Mouse (Mus musculus) lung, postnatal 25 days (tissue): ENCODE data around the gene Csmd2.
"Not testable (repeated sequence)": the region's sequence is repeated elsewhere in the genome, so short reads cannot be mapped to it uniquely, and the experiment has no call there.

Source experiments
- DNase-seq: peaks from one replicate; pipeline ENCODE4 v3.0.0; 2022; ENCODE audit warnings: low spot score

Gene Csmd2

DNA sequence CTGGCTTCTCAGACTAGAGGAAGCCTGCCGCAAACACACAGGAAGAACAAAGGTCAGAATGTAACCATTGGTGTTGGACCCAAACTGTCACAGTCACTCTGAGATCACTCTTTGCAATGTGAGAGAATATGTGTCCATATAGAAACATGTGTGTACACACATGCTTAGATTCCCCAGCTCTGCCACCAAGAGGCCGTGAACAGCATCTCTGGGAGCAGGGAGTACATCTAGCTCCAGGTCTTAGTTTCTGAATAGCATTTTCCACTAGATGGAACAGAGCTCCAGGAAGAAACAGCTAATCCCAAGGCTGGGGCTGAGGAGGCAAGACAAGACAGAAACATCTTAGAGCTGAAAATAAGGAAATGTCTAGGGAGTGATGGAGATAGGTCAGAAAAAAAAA lies 512.3 kb downstream of the Csmd2 start:
- no peak for DNase-seq

DNA sequence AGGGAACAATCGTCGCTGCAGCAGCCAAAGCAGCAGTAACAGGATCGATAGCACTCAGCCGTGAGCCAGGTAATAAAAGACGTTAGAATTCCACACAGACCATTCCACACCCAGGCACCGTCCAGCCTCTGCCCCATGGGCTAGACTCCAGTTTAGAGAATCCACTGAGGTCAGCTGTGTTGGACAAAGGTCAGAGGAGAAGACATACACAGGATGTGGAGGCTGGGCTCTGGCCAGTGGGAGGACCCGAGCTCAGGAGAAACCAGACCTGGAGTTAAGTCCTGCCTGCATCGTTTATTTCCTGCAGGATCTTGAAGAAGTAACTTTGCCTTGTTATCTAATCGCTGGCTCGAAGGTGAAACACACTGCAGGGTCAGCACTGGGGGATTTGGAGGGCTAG lies 519.2 kb downstream of the Csmd2 start:
- no peak for DNase-seq

DNA sequence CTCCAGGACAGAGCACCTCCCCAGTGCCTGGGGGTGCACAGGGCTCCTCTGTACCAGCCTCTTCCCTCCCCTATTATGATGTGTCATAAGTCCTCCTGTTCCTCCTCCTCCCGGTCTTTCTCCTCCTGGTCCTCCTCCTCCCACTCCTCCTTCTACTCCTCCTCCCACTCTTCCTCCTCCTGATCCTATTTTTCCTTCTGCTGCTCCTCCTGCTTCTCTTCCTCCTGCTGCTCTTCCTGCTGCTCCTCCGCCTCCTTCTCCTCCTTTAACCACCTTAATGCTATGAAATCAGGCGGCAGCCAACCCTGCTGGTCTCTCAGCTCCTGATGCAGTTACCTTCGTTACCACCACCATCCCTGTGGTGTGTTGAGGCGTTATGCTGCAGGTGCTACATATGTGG lies 522.2 kb downstream of the Csmd2 start:
- no peak for DNase-seq

DNA sequence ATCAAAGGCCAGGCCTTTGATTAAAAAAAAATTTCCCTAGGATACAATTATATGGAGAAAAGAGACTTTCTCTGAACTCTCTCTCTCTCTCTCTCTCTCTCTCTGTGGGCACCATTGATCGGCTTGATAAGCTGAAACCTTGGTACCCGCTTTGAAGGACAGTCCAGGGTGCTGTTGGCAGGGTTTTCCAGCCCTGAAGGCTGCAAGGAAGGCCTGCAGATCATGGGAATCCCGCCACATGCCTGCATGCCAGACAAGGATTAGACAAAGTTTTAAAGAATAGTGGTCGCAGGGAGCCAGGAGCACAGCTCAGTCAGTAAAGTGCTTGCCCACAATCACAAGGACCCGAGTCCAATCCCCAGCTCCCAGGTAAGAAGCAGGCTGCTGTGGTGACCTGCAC lies 526.8 kb downstream of the Csmd2 start:
- DNase-seq, result no peak

DNA sequence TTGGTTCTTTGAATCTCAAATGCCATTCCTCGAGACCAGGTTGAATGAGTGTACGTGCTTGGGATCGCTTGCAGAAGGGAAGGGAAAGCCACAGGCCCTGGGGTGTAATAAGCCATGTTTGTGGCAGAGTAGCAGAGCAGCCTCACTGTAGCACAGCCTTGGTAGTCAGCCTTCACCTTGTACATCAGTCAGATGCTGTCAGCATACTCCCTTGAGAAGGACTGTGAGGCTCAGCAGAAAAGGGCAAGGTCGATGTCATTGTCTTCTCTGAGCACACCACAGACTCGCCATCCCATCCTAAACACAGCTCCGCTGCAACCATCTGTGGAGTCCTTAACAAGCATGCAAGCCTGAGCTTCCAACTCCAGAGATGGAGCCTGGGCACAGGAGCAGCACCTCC lies 533.6 kb downstream of the Csmd2 start:
- DNase-seq, result no peak

DNA sequence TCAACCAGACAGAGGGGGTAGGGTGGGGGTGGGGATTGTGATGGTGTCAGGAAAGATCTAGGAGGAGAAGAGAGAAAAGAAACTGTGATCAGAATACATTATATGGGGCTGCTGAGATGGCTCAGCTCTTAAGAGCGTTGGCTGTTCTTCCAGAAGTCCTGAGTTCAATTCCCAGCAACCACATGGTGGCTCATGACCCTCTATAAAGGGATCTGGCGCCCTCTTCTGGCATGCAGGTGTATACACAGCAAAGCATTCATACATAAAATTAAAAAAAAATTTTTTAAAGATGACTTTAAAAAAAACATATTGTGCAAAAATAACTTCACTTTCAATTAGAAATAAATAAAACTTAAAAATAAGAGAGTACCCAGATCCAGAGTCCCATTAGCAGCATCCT lies 555.7 kb downstream of the Csmd2 start:
- no peak for DNase-seq

DNA sequence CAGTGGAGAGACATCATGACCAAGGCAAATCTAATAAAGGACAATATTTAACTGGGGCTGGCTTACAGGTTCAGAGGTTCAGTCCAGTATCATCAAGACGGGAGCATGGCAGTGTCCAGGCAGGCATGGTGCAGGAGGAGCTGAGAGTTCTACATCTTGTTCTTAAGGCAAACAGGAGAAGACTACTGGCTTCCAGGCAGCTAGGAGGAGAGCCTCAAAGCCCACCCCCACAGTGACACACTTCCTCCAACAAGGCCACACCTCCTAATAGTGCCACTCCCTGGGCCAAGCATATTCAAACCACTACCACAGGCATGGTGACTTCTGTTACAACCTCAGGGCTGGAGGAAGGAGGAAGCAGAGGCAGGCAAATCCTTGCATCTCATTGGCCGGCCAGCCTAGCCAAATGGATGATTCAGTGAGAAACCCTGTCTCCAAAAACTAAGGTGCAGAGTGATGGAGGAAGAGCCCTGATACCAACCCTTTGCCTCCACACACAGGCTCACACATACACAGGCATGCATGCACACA lies 556.4 kb downstream of the Csmd2 start:
- not testable (repeated sequence) for DNase-seq

DNA sequence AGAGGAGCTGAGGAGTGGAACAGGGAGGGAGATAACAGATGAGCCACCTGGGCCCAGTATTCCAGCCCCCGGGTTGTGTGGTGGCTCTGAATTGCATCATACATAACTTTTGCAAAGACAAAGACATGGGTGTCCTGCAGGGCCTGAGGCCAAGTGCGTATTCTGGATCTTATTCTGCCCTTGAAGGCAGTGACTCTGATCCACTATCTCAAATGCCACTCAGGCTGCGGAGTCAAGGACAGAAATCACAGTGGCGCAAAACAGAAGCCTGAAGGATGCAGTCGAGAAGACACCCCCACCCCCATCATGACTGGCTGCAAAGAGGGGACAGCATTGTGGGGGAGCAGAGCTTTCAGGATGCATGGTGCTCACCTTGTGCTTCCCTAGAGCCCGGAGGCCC lies 563.1 kb downstream of the Csmd2 start:
- DNase-seq, result no peak

DNA sequence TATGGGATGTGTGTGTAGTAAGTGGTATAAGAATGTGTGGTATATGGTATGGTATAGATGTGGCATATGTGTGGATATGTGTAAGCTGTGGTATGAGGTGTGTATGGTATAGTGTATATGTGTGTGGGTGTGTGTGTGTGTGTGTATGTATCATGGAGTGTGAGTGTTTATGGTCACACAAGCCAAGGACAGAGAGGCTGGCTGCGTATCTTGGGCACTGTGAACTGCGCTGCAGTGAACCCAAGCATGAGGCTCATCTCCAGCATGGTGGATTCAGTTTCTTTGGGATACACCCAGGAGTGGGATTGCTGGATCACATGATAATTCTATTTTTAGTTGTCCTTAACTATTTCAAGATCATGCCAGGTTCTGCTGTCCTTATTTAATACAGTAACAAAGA lies 566.5 kb downstream of the Csmd2 start:
- no peak for DNase-seq

DNA sequence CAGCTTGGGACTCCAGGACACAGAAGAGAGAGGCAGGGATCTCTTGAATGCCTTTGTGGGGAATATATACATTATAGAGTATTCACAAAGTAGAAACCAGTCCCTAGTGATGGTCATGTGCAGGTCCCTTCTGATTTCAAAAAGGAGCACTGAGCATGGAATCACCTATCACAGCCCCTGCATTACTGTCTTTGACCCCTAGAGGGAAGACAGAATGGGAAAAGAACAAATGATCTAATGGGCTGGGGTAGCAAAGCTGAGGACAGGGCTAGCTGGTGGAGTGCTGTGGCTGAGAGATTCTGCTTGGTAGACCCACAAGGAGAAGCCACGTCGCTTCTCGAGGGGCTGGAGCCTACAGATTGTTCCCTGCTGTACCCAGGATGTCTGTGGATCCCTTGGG lies 572.7 kb downstream of the Csmd2 start:
- no peak for DNase-seq

DNA sequence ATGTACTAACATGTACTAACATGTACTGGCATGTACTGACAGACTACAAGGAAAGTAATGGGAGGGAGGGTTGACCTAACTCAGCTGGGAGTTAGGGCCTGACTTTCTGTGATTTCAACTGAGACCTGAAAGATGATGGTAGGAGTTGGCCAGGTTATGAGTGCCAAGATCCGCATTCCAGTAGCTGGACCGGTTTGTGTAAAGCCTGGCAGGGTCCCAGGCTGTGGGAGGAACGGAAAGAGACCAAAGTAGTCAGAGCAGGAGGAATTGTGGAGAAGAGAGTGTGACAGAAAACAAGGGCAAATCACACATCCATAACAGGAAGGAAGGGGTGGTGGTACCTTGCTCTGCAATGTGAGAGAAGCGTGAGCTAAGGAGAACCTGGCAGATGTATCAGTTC lies 588.2 kb downstream of the Csmd2 start:
- peak; percentile 52 for DNase-seq

DNA sequence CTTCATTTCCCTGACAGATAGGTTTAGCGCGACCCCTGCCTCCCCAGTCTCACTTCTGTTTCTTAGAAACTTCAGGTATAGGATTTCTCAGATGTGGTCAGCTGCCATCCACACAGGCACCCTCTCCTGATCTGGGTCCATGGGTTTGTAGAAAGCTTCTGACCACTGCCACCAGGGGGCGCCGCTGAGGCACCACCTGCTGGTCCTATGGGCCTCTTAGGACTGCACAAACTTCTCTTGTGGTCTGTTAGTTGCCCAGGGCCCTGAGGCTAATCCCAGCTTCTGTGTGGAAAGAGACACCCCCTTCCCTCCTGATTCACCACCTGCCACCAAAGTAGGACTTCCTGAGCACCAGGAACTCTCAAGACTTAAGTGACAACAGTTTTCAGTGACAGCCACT lies 591.5 kb downstream of the Csmd2 start:
- peak; percentile 21 for DNase-seq

DNA sequence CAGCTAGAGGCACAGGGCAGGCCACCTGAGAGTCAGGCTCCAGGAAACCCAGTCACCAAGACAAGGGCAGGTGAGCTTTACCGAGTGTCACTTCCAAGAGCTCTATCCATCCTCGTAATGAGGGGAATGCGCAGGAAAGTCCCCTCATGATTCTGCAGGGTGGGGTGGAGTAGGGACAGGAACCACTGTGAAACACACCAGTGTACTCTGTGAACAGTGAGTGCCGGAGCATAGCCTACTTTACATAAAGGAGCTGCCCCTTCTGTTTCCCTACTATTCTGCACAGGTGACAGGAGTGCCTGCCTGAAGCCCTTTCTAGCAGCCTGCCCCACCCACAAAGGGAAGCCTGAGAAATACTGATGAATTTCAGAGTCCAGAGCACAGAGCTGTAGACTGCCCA lies 605.6 kb downstream of the Csmd2 start:
- DNase-seq, result no peak

DNA sequence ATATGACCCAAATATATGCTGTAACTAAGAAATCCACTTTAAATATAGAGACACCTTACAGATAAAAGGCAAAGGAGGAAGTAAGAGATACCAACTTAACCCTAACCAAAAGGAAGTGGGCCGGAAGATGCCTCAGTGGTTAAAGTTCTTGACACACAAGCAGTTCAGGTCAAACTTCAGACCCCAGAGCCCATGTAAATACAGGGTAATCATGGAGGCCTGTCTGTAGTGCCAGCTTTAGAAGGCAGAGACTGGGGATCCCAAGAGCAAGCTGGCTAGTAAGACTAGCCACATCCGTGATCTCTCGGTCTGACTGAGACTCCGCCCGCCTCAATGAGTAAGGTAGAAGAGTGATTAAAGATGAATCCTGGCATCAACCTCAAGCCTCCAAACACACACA lies 606.4 kb downstream of the Csmd2 start:
- DNase-seq, result no peak

DNA sequence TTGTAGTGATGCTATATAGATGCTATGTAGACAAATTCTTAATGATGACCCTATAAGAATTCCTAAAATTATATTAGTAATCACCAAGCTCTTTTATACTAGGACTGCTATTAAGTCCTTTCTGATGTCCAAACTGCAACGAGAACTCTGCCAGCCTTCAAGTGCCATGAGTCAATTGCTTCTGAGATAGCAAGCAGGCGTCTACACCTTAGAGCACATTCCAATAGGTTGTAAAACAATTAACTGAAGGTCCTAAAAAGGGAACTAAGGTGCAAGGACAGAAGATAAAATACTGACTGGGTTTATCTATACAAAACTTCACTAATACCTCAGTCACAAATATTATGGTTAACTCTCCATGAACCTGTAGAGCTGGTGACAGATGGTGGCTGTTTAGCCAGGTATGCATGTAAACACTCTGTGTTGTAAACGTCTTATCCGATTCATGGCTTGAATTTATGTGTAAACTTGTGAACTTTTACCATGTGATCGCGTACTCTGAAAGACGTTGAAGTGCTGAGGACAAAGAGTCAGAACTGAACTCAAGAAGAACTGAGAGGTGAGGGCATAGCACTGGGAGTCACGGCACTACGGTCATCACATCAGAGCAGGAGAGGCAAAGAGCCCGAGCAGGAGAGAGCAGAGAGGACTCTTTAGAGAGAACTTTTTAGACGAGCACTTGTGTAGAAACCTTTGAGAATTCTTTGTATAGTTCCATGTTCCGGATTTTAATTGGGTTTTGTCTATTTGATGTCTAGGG lies 610.3 kb downstream of the Csmd2 start:
- no peak for DNase-seq

DNA sequence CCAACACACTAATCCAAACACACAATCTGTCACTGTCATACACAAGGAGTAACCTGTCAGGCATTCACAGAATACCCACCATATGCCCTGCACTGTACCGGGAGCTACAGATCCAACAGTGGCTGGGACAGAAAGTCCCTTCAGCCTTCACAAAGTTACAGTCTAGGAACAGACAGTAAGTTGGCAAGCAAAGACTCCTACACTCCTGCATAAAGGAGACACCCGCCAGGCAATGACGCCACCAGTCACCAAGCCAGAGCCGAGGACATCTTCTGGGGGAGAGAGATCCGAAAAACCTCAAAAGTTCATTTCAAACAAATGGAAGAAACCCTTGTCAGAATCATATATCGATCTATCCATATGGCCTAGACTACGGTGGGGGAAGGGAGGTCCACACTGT lies 618.9 kb downstream of the Csmd2 start:
- no peak for DNase-seq

DNA sequence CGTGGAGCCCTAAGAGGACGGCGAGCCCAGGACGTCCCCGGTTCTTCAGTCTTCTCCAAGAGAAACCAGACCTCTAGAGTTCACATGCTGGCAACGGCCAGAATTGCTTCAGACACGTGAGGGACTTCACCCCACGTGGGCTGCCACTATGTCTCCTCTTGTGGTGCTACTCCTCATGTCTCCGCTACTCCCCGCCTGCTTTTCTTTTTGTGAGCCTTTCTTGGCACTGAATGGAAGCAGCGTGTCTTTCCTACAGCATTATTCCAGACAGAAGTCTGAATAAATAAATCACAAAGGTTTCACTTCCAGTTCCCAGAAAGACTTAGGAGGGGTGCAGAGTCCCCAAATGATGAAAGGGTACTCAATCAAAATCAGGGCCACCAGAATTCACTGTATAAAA lies 620.0 kb downstream of the Csmd2 start:
- no peak for DNase-seq

DNA sequence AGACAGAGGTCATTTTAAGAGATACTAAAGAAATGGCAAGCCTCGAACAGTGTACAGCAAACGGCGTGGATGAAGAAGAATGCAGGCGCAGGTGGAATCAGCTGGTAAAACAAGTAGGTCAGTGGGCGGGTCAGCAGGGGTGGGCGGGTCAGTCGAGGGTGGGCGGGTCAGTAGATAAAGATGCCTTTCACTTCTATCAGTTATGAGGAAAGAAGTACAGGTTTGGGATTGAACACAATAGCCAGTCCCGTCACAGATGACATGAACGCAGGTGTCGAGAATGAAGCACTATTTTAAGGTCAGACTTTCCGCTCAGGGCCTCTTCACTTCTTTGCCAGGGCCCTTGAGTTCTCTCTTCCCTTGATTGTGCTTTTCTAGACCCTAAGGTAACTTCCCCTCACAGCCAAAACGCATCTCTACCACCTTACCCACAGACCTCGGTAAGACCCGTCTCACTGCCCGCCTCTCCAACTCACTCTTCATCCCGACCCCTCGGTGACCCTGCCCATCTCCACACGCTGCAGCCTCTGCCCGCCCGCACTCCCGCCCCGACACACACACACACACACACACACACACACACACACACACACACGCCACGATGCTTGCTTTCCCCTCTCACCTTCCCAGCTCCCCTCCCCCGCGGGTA lies 621.7 kb downstream of the Csmd2 start:
- DNase-seq, result no peak

DNA sequence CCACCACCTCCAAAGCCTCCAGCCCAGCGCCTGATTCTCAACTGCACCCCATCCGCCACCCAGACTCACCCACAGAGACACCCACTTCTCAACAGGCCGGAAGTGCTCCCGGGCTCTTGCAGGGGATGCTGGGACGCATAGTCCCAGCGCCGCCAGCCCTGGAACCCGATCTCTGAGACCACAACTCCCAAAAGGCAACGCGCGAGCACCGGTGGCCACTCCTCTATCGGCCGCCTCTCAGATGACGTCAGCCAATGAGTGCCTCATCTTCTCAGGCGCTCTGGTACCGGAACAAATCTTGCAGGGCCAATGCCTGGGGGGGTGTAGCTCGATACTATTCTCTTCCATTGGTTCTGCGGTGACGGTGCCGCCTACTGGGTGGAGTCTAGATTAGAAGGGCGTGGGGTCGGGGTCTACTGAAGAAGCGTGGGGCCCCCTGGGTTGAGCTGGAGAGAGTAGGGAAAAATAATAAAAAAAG lies 622.3 kb downstream of the Csmd2 start, which contains the start of gene Zscan20:
TSS of gene Zscan20 (minus strand) at position 174 of the 478 bp plus-strand sequence.
- DNase-seq, result peak; percentile 99

DNA sequence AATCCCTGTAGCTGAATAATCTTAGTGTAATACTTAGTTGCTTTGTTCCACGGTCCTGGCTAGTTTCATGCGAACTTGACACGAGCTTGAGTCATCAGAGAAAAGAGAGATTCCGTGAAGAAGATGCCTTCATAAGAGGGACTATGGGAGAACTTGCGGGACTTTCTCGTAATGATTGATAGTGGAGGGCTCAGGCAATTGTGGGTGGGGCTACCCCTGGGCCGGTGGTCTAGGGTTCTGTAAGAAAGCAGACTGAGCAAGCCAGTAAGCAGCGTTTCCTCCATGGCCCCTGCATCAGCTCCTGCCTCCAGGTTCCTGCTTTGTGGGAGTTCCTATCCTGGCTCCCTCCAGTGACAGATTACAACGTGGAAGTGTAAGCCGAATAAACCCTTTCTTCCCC lies 623.0 kb downstream of the Csmd2 start:
- no peak for DNase-seq

DNA sequence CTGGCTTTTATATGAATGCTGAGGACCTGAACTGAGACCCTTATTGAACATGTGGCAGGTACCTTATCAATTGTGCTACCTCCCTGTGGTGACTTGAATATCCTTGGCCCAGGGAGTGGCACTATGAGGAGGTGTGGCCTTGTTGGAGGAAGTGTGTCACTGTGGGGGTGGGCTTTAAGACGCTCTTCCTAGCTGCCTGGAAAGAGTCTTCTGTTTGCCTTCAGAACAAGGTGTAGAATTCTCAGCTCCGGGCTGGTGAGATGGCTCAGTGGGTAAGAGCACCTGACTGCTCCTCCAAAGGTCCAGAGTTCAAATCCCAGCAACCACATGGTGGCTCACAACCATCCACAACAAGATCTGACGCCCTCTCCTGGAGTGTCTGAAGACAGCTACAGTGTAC lies 624.1 kb downstream of the Csmd2 start:
- DNase-seq, result not testable (repeated sequence)

DNA sequence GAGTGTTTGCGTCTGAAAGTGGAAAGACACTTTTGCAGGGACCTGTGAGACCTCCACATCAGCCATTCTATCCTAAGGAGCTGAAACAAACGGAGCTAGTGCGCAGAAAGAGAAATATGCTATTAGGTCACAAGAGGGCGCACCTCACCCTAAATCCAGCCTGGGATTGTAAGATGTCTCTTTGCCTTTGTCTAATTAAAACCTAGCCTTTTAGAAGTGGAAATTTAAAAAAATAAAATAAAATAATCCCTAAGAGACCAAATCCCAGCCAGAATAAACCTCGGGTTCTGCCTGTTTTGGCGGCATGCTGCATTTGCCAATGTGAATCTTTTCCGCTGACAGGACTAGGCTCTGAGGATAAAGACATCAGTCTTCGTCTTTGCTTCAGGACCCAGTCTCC lies 625.7 kb downstream of the Csmd2 start:
- peak; percentile 39 for DNase-seq

DNA sequence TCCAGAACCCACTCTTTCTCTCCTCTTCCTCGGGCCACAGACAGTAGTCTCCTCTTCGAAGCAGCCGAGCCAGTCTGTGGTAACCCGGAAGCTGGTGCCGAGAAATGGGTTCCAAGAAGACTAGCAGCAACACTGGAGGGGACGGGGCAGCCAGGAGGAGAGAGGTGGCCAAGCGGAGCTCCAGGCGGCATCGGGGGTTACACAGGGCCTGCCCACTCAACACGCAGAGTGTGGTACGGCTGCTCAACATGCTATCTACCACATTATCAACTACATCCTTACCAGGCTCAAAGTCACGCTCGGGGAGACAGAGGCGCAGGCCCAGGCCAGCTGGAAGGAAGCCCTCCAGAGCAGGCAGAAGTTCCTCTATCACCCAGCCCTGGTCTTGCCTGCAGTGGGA lies 628.1 kb downstream of the Csmd2 start:
- DNase-seq, result no peak
